Mouse (Mus musculus) forebrain, embryonic 16.5 days (tissue): ENCODE measurements at regions not wholly inside any gene's neighbourhood (a gene's known extent, or its start where the extent isn't known, plus 50 kb on each side); places are given as distances from the start of the nearest gene placed in this dataset.

Experiments used
- ATAC-seq: fragments of 200-750 bp; cut with Nextera tagmentation; 2 replicates; pipeline ENCODE4 v1.8.0; 2017; ENCODE audit warnings: mild to moderate bottlenecking, moderate library complexity
- H3K27ac ChIP-seq: fragments of 300-500 bp; sonication (generic); 2 replicates; pipeline ENCODE4 v1.5.1; 2014; ENCODE audit warnings: low read length, control low read depth
- H3K27me3 ChIP-seq: fragments of 300-500 bp; sonication (generic); replicated peaks from 2 replicates; pipeline ENCODE4 v1.6.1; 2014; ENCODE audit warnings: low read length; ENCODE audit not compliant: control insufficient read depth, insufficient read depth
- H3K36me3 ChIP-seq: fragments of 300-500 bp; sonication (generic); 2 replicates; pipeline ENCODE4 v1.6.1; 2014; ENCODE audit not compliant: control insufficient read depth, insufficient read depth
- H3K4me1 ChIP-seq: fragments of 300-500 bp; sonication (generic); replicated peaks from 2 replicates; pipeline ENCODE4 v1.6.1; 2014; ENCODE audit warnings: low read length; ENCODE audit not compliant: control insufficient read depth, insufficient read depth
- H3K4me2 ChIP-seq: fragments of 300-500 bp; sonication (generic); 2 replicates; pipeline ENCODE4 v1.6.1; 2014; ENCODE audit warnings: mild to moderate bottlenecking, low read length, control low read depth
- H3K4me3 ChIP-seq: fragments of 300-500 bp; sonication (generic); replicated peaks from 2 replicates; pipeline ENCODE4 v1.5.1; 2014; ENCODE audit warnings: mild to moderate bottlenecking, low read length, control low read depth
- H3K9ac ChIP-seq: fragments of 300-500 bp; sonication (generic); replicated peaks from 2 replicates; pipeline ENCODE4 v1.6.1; 2014; ENCODE audit warnings: low read depth, low read length, control low read depth
- H3K9me3 ChIP-seq: fragments of 300-500 bp; sonication (generic); 2 replicates; pipeline ENCODE4 v1.6.1; 2016; ENCODE audit warnings: low read length; ENCODE audit not compliant: control insufficient read depth
- WGBS: fragments of 180-500 bp; shearing (Covaris S2); extraction: QIAGEN DNeasy Blood & Tissue Kit; methylation state at CpG from one replicate; pipeline ENCODE4 v1.1.7; 2014; 5-methylcytosine and 5-hydroxymethylcytosine counted together

- no peak overlapping the region for H3K4me3 ChIP-seq
- no peak overlapping the region for H3K9ac ChIP-seq
- 10% methylated on average over 9 of the region's 9 CpGs for WGBS
- H3K36me3 ChIP-seq, result no peaks in the 10 kb centered on the region
- ATAC-seq, result peak; percentile 63
- 0 out of 2 replicates have a peak, but pooled peaks cover 3% of the 10 kb centered on the region for H3K4me1 ChIP-seq
- no peaks in the 10 kb centered on the region for H3K9me3 ChIP-seq
- H3K27ac ChIP-seq, result no peak overlapping the region
- H3K27me3 ChIP-seq, result no peaks in the 10 kb centered on the region
- H3K4me2 ChIP-seq, result no peak overlapping the region
Measured at GRCm38 (mm10) chr5:149851011-149851410, 167.5 kb upstream of the Rxfp2 start.

GRCm38 (mm10) chr5:149852516-149852915, 166.0 kb upstream of the Rxfp2 start:
- no peaks in the 10 kb centered on the region for H3K9me3 ChIP-seq
- 66% methylated on average over 16 of the region's 16 CpGs for WGBS
- H3K36me3 ChIP-seq, result no peaks in the 10 kb centered on the region
- no peak overlapping the region for H3K4me2 ChIP-seq
- H3K27me3 ChIP-seq, result no peaks in the 10 kb centered on the region
- no peak overlapping the region for H3K27ac ChIP-seq
- no peak overlapping the region for H3K4me3 ChIP-seq
- H3K4me1 ChIP-seq, result no peaks in the 10 kb centered on the region
- no peak for ATAC-seq
- H3K9ac ChIP-seq, result no peak overlapping the region

GRCm38 (mm10) chr5:149856101-149856500, 162.4 kb upstream of the Rxfp2 start:
- no peak overlapping the region for H3K9ac ChIP-seq
- H3K4me1 ChIP-seq, result no peaks in the 10 kb centered on the region
- H3K27ac ChIP-seq, result no peak overlapping the region
- WGBS, result 82% methylated on average over 1 of the region's 1 CpGs
- H3K4me2 ChIP-seq, result no peak overlapping the region
- no peaks in the 10 kb centered on the region for H3K27me3 ChIP-seq
- no peaks in the 10 kb centered on the region for H3K36me3 ChIP-seq
- no peak for ATAC-seq
- H3K4me3 ChIP-seq, result no peak overlapping the region
- H3K9me3 ChIP-seq, result no peaks in the 10 kb centered on the region

- Histone ChIP-seq H3K27ac (no peak overlapping the region), H3K36me3 (no peaks in the 10 kb centered on the region), H3K27me3 (no peaks in the 10 kb centered on the region), H3K4me3 (no peak overlapping the region), H3K9ac (no peak overlapping the region), H3K9me3 (no peaks in the 10 kb centered on the region), H3K4me1 (no peaks in the 10 kb centered on the region), H3K4me2 (no peak overlapping the region)
- no peak for ATAC-seq
- WGBS, result 60% methylated on average over 1 of the region's 1 CpGs
Measured at GRCm38 (mm10) chr5:149857019-149857418, 161.5 kb upstream of the Rxfp2 start.

- no peak overlapping the region for H3K4me2 ChIP-seq
- 51% methylated on average over 4 of the region's 4 CpGs for WGBS
- peak; percentile 62 for ATAC-seq
Measured at GRCm38 (mm10) chr5:149861489-149861962, 156.9 kb upstream of the Rxfp2 start.

GRCm38 (mm10) chr5:149867926-149868325, 150.5 kb upstream of the Rxfp2 start:
- no peak for ATAC-seq
- Histone ChIP-seq H3K9ac (no peak overlapping the region), H3K27ac (no peak overlapping the region), H3K4me3 (no peak overlapping the region), H3K36me3 (no peaks in the 10 kb centered on the region), H3K4me1 (no peaks in the 10 kb centered on the region), H3K9me3 (no peaks in the 10 kb centered on the region), H3K4me2 (no peak overlapping the region), H3K27me3 (no peaks in the 10 kb centered on the region)
- WGBS, result 73% methylated on average over 7 of the region's 7 CpGs

More at GRCm38 (mm10) chr5:149861489-149861962, 156.9 kb upstream of the Rxfp2 start:
- Histone ChIP-seq H3K4me3 (no peak overlapping the region), H3K9me3 (no peaks in the 10 kb centered on the region), H3K36me3 (no peaks in the 10 kb centered on the region), H3K9ac (no peak overlapping the region), H3K4me1 (no peaks in the 10 kb centered on the region), H3K27ac (no peak overlapping the region), H3K27me3 (no peaks in the 10 kb centered on the region)

- H3K4me1 ChIP-seq, result no peaks in the 10 kb centered on the region
- H3K27me3 ChIP-seq, result no peaks in the 10 kb centered on the region
- H3K27ac ChIP-seq, result no peak overlapping the region
- H3K4me2 ChIP-seq, result no peak overlapping the region
- H3K9me3 ChIP-seq, result no peaks in the 10 kb centered on the region
- H3K9ac ChIP-seq, result no peak overlapping the region
- H3K36me3 ChIP-seq, result no peaks in the 10 kb centered on the region
- H3K4me3 ChIP-seq, result no peak overlapping the region
- ATAC-seq, result no peak
- 87% methylated on average over 5 of the region's 5 CpGs for WGBS
Measured at GRCm38 (mm10) chr5:149869441-149869840, 149.0 kb upstream of the Rxfp2 start.

GRCm38 (mm10) chr5:149870596-149870995, 147.9 kb upstream of the Rxfp2 start:
- no peak overlapping the region for H3K27ac ChIP-seq
- H3K4me3 ChIP-seq, result no peak overlapping the region
- ATAC-seq, result no peak
- WGBS, result 90% methylated on average over 2 of the region's 2 CpGs
- H3K4me2 ChIP-seq, result no peak overlapping the region
- H3K9ac ChIP-seq, result no peak overlapping the region
- H3K27me3 ChIP-seq, result no peaks in the 10 kb centered on the region
- no peaks in the 10 kb centered on the region for H3K36me3 ChIP-seq
- H3K4me1 ChIP-seq, result no peaks in the 10 kb centered on the region
- no peaks in the 10 kb centered on the region for H3K9me3 ChIP-seq

GRCm38 (mm10) chr5:149871521-149871920, 147.0 kb upstream of the Rxfp2 start:
- Histone ChIP-seq H3K4me3 (no peak overlapping the region), H3K9me3 (no peaks in the 10 kb centered on the region), H3K27ac (no peak overlapping the region), H3K9ac (no peak overlapping the region), H3K4me1 (no peaks in the 10 kb centered on the region), H3K4me2 (no peak overlapping the region), H3K36me3 (no peaks in the 10 kb centered on the region), H3K27me3 (no peaks in the 10 kb centered on the region)
- WGBS, result 14% methylated on average over 2 of the region's 2 CpGs
- ATAC-seq, result no peak

GRCm38 (mm10) chr5:149873482-149874002, 144.9 kb upstream of the Rxfp2 start:
- H3K4me3 ChIP-seq, result no peak overlapping the region
- H3K27ac ChIP-seq, result no peak overlapping the region
- no peak overlapping the region for H3K9ac ChIP-seq
- ATAC-seq, result no peak
- no peaks in the 10 kb centered on the region for H3K4me1 ChIP-seq
- no peaks in the 10 kb centered on the region for H3K9me3 ChIP-seq
- WGBS, result 31% methylated on average over 9 of the region's 9 CpGs
- H3K36me3 ChIP-seq, result no peaks in the 10 kb centered on the region
- H3K27me3 ChIP-seq, result no peaks in the 10 kb centered on the region
- no peak overlapping the region for H3K4me2 ChIP-seq
